Mouse (Mus musculus): ENCODE data around the gene Zbtb24. TPM values are rescaled to one million over a fixed set of nuclear protein-coding genes. Genes with fewer than 3 reads are reported as not detected.

Gene Zbtb24
- polyA plus RNA-seq, 1 experiment from 2014 or later, result 18.2 TPM

GRCm38 (mm10) chr10:41435141-41435540, 15.0 kb upstream of the Zbtb24 start:
- Histone ChIP-seq H3K27ac (no peak overlapping the region), H3K4me2 (no peak overlapping the region), H3K4me1 (no peaks in the 10 kb centered on the region), H3K4me3 (no peak overlapping the region), H3K36me3 (no peaks in the 10 kb centered on the region), H3K27me3 (no peaks in the 10 kb centered on the region), H3K9me3 (no peaks in the 10 kb centered on the region), H3K9ac (no peak overlapping the region)
- WGBS, result 23% methylated on average over 3 of the region's 3 CpGs
- no peak for ATAC-seq (ENCODE audit: borderline replicate concordance, extremely low read depth, low FRiP score, low TSS enrichment)

DNA sequence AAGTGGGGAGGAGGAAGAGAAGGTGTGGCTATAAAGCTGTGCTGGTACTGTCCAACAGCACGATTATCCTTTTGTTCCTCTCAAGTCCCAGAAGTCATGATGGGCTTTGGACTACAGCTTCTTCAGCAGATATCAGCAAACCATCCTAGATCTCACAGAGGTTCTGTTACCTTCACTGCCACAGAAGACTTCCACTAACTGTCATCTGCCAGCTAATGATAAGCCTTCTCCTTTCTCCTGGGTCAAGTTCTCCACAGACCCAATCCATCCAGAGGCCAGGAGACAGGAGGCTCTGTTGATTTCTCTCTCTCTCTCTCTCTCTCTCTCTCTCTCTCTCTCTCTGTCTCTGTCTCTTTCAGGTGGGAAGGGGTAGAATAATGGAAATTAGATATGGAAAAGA, 2.0 kb upstream of the Zbtb24 start:
- H3K27ac ChIP-seq, result no peak overlapping the region

DNA sequence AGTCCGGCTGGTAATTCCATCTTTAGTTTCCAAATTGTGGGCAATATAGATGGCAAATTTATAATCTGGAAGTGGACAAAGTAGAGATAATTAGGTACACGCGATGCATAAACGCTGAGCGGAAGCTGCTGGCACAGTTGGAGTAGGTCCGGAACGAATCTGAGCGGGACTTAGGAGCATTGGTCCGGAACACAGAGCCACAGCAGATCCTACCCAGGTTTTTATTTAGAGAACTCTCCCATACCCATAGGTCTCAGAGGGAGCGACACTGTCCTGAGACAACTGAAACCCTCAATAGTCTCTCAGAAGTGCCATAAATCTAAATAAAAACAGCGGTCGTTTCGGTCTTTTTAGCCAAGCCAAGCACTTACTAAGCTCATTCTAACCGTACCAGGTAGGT, 499 bp upstream of the Zbtb24 start:
- no peaks in the 10 kb centered on the region for H3K9me3 ChIP-seq
- WGBS, result 9% methylated on average over 14 of the region's 14 CpGs
- peak overlapping the region; percentile 48 for H3K9ac ChIP-seq
- H3K27me3 ChIP-seq, result no peaks in the 10 kb centered on the region
- peak overlapping the region; percentile 72 for H3K27ac ChIP-seq
- peak overlapping the region; percentile 100 for H3K4me3 ChIP-seq
- peak overlapping the region; percentile 74 for H3K4me2 ChIP-seq
- H3K4me1 ChIP-seq, result peaks cover 11% of the 10 kb centered on the region
- H3K36me3 ChIP-seq, result peaks cover 11% of the 10 kb centered on the region
- peak; percentile 53; the same call in 1 of the 2 replicates for ATAC-seq (ENCODE audit: borderline replicate concordance, extremely low read depth, low FRiP score, low TSS enrichment)

More for the DNA sequence above, 2.0 kb upstream of the Zbtb24 start:
- no peak overlapping the region for H3K9ac ChIP-seq
- H3K27me3 ChIP-seq, result no peaks in the 10 kb centered on the region
- H3K36me3 ChIP-seq, result peaks cover 11% of the 10 kb centered on the region
- H3K9me3 ChIP-seq, result no peaks in the 10 kb centered on the region
- H3K4me1 ChIP-seq, result peaks cover 11% of the 10 kb centered on the region
- ATAC-seq (ENCODE audit: borderline replicate concordance, extremely low read depth, low FRiP score, low TSS enrichment), result no peak
- no peak overlapping the region for H3K4me3 ChIP-seq
- no peak overlapping the region for H3K4me2 ChIP-seq
- WGBS, result 65% methylated on average over 1 of the region's 1 CpGs

DNA sequence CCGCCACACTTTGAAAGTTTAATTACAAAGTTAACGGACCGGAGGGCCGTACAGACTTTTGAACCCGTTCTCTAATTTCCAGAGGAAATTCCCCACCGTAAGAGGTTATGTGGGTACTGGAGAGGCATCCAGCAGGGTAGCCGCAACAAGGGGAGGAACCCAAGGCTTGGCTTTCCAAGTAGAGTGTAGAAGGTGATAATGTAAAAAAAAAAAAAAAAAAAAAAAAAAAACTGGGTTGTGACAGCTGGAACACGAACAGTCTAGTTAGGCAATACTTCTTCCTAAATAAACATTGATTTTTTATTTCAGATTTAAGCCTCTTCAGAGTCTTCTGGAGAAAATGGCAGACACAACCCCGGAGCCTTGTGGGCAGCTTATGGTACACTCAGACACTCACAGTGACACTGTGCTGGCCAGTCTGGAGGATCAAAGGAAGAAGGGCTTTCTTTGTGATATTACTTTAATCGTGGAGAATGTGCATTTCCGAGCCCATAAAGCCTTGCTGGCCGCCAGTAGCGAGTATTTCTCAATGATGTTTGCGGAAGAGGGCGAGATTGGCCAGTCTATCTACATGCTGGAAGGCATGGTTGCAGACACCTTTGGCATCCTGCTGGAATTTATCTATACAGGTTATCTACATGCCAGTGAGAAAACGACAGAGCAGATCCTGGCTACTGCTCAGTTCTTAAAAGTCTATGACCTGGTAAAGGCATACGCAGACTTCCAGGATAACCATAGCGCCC, 768 bp downstream of the Zbtb24 start:
- peaks cover 21% of the 10 kb centered on the region for H3K36me3 ChIP-seq
- H3K4me1 ChIP-seq, result peaks cover 11% of the 10 kb centered on the region
- peak overlapping the region; percentile 74 for H3K4me2 ChIP-seq
- peak overlapping the region; percentile 94 for H3K9ac ChIP-seq
- H3K27me3 ChIP-seq, result no peaks in the 10 kb centered on the region
- WGBS, result 48% methylated on average over 18 of the region's 18 CpGs
- ATAC-seq (ENCODE audit: borderline replicate concordance, extremely low read depth, low FRiP score, low TSS enrichment), result no peak
- no peaks in the 10 kb centered on the region for H3K9me3 ChIP-seq
- H3K4me3 ChIP-seq, result peak overlapping the region; percentile 100
- peak overlapping the region; percentile 72 for H3K27ac ChIP-seq

DNA sequence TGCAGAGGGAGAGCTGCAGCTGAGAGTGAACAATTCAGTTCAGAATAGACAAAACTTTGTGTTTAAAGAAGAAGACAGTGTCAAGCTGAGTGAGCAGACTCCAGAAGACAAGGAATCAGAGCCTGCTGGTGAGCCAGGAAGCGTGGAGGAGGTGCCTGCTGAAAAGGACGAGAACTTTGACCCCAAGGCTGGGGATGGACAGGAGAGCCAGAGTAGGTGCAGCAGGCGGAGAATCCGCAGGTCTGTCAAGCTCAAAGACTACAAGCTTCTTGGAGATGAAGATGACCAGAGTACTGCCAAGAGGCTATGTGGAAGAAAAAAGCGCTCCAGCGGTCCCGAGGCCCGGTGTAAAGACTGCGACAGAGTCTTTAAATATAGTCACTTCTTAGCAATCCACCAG, 1.5 kb downstream of the Zbtb24 start:
- Histone ChIP-seq H3K4me1 (peaks cover 11% of the 10 kb centered on the region), H3K27ac (no peak overlapping the region), H3K27me3 (no peaks in the 10 kb centered on the region), H3K4me2 (no peak overlapping the region), H3K9me3 (no peaks in the 10 kb centered on the region), H3K4me3 (no peak overlapping the region), H3K9ac (no peak overlapping the region), H3K36me3 (peaks cover 28% of the 10 kb centered on the region)
- no peak for ATAC-seq (ENCODE audit: borderline replicate concordance, extremely low read depth, low FRiP score, low TSS enrichment)
- 93% methylated on average over 9 of the region's 9 CpGs for WGBS

DNA sequence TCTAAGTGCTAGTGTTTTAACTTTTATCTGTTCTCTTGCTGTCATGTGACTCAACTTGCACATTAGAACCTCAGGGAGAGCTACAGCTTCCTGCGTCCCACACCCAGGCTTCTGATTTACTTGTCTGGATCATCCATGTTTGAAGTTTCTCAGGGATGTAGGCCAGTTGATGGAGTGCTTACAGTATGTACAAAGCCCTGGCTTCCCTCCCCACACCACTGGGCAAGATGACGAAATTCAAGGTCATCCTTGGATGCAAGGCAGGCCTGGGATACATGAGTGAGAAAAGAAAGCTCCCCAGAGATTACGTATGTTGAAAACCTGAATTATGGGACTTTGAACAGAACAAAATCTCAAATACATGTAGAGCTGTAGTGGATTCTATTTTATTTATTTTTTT, 2.6 kb downstream of the Zbtb24 start:
- Histone ChIP-seq H3K4me1 (peaks cover 11% of the 10 kb centered on the region), H3K9me3 (no peaks in the 10 kb centered on the region), H3K9ac (no peak overlapping the region), H3K27ac (no peak overlapping the region), H3K36me3 (peaks cover 33% of the 10 kb centered on the region), H3K4me3 (no peak overlapping the region), H3K27me3 (no peaks in the 10 kb centered on the region), H3K4me2 (no peak overlapping the region)
- no peak for ATAC-seq (ENCODE audit: borderline replicate concordance, extremely low read depth, low FRiP score, low TSS enrichment)
- 90% methylated on average over 3 of the region's 3 CpGs for WGBS

- Histone ChIP-seq H3K4me2 (no peak overlapping the region), H3K9ac (no peak overlapping the region), H3K36me3 (peaks cover 46% of the 10 kb centered on the region), H3K4me1 (no peaks in the 10 kb centered on the region), H3K4me3 (no peak overlapping the region), H3K27me3 (no peaks in the 10 kb centered on the region), H3K27ac (no peak overlapping the region), H3K9me3 (no peaks in the 10 kb centered on the region)
- no peak for ATAC-seq (ENCODE audit: borderline replicate concordance, extremely low read depth, low FRiP score, low TSS enrichment)
- WGBS, result 78% methylated on average over 4 of the region's 4 CpGs
Measured at GRCm38 (mm10) chr10:41459990-41460389, 9.8 kb downstream of the Zbtb24 start.

- Histone ChIP-seq H3K4me2 (no peak overlapping the region), H3K4me1 (no peaks in the 10 kb centered on the region), H3K36me3 (peaks cover 43% of the 10 kb centered on the region), H3K4me3 (no peak overlapping the region), H3K27ac (no peak overlapping the region), H3K9me3 (no peaks in the 10 kb centered on the region), H3K27me3 (no peaks in the 10 kb centered on the region), H3K9ac (no peak overlapping the region)
- WGBS, result 4% methylated on average over 2 of the region's 2 CpGs
- no peak for ATAC-seq (ENCODE audit: borderline replicate concordance, extremely low read depth, low FRiP score, low TSS enrichment)
Measured at GRCm38 (mm10) chr10:41460501-41460900, 10.3 kb downstream of the Zbtb24 start.

GRCm38 (mm10) chr10:41461057-41461722, 11.0 kb downstream of the Zbtb24 start:
- Histone ChIP-seq H3K36me3 (peaks cover 38% of the 10 kb centered on the region), H3K4me1 (no peaks in the 10 kb centered on the region), H3K27me3 (no peaks in the 10 kb centered on the region), H3K27ac (no peak overlapping the region), H3K4me2 (no peak overlapping the region), H3K9ac (no peak overlapping the region), H3K4me3 (no peak overlapping the region), H3K9me3 (no peaks in the 10 kb centered on the region)
- no peak for ATAC-seq (ENCODE audit: borderline replicate concordance, extremely low read depth, low FRiP score, low TSS enrichment)
- WGBS, result 76% methylated on average over 3 of the region's 3 CpGs

- Histone ChIP-seq H3K36me3 (peaks cover 21% of the 10 kb centered on the region), H3K4me3 (no peak overlapping the region), H3K4me2 (no peak overlapping the region), H3K9ac (no peak overlapping the region), H3K27me3 (no peaks in the 10 kb centered on the region), H3K9me3 (no peaks in the 10 kb centered on the region), H3K4me1 (no peaks in the 10 kb centered on the region), H3K27ac (no peak overlapping the region)
- 58% methylated on average over 15 of the region's 15 CpGs for WGBS
- ATAC-seq (ENCODE audit: borderline replicate concordance, extremely low read depth, low FRiP score, low TSS enrichment), result no peak
Measured at GRCm38 (mm10) chr10:41464401-41464955, 14.3 kb downstream of the Zbtb24 start.

- ATAC-seq (ENCODE audit: borderline replicate concordance, extremely low read depth, low FRiP score, low TSS enrichment), result no peak
- H3K27ac ChIP-seq, result no peak overlapping the region
- peaks cover 21% of the 10 kb centered on the region for H3K36me3 ChIP-seq
- H3K4me1 ChIP-seq, result no peaks in the 10 kb centered on the region
- no peak overlapping the region for H3K4me2 ChIP-seq
- H3K27me3 ChIP-seq, result no peaks in the 10 kb centered on the region
- no peaks in the 10 kb centered on the region for H3K9me3 ChIP-seq
- H3K4me3 ChIP-seq, result no peak overlapping the region
- 61% methylated on average over 6 of the region's 6 CpGs for WGBS
- no peak overlapping the region for H3K9ac ChIP-seq
Measured at GRCm38 (mm10) chr10:41467325-41467724, 17.1 kb downstream of the Zbtb24 start.

DNA sequence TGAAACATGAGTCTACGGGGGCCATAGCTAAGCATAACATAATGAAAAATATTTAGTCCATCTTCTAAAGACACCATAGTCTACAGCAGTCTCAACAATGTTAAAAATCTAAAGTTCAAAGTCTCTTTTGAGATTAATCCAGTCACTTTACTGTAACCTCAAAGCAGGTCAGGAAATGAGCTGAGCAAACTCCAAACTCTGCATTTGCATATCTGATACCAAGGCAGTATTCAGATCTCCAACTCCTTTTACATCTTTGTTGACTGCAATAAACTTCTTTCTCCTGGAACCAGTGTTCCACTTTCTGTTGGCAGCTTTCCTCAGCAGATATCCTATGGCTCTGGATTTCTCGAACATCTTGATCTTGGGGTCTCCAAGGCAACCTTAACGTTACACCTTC, 20.5 kb downstream of the Zbtb24 start:
- ATAC-seq (ENCODE audit: borderline replicate concordance, extremely low read depth, low FRiP score, low TSS enrichment), result no peak
- Histone ChIP-seq H3K27ac (no peak overlapping the region), H3K4me1 (peaks cover 26% of the 10 kb centered on the region), H3K9me3 (no peaks in the 10 kb centered on the region), H3K4me3 (no peak overlapping the region), H3K9ac (no peak overlapping the region), H3K36me3 (0 out of 2 replicates have a peak, but pooled peaks cover 1% of the 10 kb centered on the region), H3K27me3 (no peaks in the 10 kb centered on the region), H3K4me2 (no peak overlapping the region)
- WGBS, result 74% methylated on average over 3 of the region's 3 CpGs
